Mouse (Mus musculus) spleen, postnatal 14 days (tissue): ENCODE results near the gene Pcyt1a.
A peak's percentile ranks its signal among the peaks of the same experiment; 100 is the strongest.

Experiments used
- DNase-seq, 2 experiments: peaks; one replicate each; pipeline ENCODE4 v3.0.0; 2021 to 2022; ENCODE audit warnings: low spot score in 2 of 2

The Pcyt1a gene

DNA sequence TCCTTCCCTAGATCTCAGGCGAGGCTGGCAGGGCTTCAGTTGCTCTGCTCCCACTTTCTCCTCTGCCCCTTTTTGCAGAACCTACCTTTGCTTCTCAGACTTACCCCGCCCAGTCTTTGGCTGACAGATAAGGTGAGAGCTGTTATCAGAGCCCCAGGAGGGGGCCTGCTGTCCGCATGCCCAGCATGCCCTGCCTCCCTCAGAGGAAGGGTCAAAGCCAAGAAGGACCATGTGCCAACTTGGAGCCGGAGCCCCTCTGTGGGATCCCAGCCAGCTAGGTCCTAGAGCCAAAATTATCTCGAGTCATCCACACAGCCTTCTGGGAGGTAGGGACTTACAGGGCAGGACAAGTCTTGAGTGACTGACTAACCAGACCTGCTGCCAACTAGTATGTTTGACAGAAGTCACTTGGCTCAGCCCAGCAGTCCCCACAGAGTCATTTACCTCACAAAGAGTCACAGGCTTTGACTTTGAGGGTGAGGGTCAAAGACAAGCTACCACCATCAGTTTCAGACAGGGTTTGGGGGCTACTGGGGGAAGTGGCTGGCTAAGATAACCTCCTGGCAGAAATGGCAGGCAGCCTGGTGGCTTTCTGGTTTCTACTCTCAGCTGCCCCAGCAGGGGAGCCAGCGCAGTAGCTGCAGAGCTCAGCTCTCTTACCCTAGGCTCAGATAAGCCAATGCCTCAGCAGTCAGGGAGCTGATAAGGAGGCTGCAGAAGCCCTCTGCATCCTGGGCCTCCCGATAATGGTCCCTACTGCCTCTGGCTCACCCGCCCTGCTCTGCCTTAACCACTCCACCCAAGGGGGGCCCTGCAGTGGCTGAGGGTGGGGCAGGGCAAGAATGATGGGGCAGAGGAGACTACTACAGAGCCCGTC lies 78.6 kb downstream of the Pcyt1a start:
- DNase-seq = peak; percentile 77 to 78

DNA sequence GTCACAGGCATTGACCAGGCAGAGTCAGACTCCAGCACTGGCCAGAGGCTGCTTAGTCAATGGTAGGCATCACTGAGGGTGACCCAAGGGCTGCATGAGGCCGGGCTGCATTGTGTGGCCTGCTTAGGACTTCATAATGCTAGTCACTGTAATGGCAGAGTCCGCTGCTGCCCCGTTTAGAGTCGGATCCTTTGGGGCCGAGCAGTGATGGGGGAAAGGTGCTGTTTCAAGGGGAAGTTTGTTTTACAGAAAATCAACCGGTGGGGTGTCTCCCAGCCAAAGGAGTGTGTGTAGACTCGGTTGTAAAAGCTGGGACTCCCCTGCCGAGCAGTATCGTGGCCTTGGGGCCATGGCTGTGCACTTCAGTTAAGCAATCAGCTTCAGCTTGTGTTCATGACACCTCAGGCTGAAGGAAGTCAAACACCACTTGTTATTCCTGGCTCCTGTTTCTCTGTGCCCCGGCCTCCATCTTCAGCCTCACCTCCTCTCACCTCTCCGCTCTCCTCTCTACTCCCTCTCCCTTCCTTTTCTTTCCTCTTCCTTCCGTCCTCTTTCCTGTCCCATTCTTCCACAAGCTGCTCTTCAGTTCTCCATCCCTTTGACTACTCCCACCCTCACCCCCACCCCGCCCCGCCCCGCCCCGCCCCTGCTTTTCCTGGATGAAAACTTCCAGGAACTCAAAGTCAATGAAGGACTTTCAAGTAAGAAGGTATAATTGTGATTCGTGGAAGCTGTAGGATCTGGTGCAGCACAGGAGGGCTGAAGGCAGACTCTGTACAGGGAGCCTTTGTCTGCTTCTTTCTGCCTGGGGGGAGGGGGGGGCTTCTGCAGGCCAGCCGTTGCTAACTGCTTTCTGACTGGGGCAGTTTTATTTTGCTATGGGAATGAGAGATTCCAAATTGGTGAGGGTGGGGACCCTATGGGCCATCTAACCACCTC lies 79.9 kb downstream of the Pcyt1a start:
- DNase-seq = no peak

DNA sequence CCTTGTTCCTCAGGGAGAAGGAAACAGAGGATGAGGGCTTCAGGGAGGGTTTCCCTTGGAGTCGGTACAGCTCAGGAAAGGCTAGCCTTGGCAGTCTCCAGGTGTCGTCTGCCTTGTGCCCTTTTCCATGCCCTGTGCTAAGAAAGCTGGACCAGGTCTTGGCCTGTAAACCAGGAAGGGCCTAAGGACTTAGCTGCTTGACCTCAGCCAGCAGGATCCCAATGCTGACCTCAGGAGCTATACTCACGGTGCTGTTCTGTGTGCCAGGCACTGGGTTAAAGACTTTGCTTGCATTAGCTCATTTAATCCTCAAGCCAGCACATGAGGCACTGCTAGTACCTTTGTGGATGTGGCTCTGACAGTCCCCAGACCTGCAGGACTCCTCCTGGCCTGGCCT lies 80.6 kb downstream of the Pcyt1a start:
- DNase-seq = no peak

DNA sequence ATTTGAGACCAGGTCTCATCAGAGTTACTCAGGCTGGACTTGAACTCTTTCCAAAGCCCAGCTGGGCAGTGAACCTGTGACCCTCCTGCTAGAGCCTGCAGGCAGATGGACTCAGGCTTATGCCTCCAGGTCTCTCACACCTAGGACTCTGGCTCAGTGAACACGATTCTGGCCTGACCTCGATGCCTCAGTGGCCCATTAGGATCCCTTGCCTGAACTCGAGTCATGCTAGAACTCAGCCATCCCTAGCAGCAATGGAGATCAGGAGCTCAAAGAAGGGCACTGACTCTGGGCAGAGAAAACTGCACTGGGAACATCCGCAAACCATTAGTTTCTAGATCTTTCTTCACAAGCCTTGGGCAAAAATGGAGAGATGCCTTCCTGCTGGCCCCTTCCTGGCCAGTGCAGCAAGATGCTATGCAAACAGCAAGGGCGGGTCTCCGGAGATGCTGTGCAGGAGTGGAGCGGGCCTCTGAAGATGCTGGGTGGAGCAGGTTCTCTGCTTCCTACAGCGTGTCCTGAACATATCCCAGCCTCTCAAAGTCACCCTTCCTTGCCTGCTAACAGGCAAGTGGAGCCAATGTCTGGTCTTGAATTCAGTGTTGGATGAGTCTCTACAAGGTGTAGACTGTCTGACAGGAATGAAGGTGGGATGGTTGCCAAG lies 81.2 kb downstream of the Pcyt1a start:
- no peak for DNase-seq

DNA sequence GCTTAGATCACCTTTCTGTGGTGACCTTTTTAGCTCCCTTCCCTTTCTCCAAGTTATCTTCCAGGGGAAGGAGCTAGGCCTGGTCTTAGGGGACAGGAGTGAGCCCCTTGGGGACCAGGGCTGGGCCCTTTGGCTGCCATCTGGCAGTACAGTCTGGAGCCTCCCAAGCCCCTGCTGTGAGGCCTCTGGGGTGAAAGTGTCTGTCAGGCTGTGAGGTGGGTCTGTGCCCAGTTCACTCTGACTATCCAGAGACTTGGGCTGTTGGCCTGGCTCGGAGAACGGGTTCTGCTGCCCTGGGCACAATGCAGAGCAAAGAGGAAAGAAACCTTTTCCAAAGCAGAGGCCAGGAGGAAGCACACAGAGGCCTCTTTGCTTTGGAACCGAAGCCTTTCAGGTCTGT lies 82.2 kb downstream of the Pcyt1a start:
- no peak for DNase-seq

DNA sequence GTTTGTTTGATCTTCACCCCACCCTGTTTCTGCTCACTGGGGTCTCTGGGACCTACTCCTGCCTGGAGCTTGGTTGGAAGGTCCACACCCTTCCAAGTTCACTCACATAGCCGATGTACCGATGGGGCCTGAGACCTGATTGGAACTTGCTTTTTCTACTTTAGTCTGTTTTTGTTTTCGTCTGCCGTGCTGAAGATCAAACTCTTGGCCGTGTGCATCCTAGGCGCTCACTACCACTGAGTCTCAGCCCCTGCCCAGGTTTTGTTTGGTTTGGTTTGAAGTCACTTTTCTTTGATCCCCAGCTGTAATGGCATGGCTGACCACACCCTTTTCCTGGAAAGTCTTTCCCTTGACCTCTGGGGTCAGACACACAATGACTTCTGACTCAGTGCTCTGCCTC lies 82.7 kb downstream of the Pcyt1a start:
- DNase-seq = no peak

DNA sequence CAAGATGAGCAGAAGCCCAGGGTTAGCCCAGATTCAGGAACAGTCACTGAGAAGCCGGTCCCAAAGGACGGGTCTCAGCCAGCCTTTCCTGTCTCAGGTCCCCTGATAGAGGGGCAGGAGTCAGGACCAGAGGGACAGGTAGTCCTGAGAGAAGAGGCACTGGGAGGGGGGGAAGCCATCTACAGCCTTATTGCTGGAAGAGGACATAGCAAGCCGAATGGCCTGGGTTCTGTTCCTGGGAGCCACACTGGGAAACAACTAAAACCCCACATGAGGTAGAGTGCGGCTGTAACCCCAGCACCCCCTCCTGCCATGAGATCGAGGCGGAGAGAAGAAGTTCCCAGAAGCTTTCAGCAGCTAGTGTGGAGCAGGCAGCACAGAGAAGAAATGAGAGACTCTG lies 83.2 kb downstream of the Pcyt1a start:
- DNase-seq = no peak

DNA sequence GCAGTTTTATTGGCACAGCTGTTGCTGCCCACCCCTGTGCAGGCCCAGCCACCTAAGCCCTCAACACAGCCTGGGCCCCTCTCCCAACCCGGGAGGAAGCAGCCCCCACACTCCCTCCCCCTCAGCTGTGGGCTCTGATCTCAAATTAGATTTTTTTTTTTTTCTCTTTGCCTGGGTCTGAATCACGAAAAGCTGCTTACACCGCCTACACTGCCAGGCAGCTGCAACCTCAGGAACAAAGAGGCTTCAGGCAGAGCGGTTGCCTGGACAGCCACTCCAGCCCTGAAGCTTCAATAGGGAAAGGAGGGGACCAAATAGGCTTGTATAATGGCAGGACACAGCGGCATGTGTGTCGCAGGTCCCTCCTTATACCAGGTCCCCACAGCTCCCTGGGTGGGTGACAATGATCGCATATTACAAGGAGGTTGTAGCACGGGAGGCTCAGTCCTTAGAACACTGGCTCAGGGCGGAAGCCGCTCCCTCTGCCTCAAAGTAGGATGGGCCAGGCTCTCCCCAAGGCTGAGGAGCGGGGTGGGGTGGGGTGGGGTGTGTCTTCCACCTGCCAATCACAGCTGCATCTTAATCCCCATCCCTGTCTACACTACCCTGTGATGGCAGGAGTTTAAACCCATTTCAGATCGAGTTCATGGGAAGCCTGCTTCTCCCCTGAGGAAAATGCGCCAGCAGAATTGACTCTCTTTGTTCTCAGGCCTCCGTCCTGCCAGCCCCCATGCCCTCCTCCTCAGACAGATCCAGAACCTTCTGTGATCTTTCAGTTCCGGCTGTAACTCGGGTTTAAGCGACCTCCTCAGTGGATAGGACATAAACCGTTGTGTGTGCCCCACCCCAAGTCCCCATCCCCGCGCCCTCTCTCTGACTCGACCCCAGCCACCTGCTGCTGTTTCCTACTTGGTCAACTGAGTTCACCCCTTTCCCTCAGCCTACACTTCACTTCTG lies 85.6 kb downstream of the Pcyt1a start:
- peak in 1 of 2 experiments; percentile 25 for DNase-seq

DNA sequence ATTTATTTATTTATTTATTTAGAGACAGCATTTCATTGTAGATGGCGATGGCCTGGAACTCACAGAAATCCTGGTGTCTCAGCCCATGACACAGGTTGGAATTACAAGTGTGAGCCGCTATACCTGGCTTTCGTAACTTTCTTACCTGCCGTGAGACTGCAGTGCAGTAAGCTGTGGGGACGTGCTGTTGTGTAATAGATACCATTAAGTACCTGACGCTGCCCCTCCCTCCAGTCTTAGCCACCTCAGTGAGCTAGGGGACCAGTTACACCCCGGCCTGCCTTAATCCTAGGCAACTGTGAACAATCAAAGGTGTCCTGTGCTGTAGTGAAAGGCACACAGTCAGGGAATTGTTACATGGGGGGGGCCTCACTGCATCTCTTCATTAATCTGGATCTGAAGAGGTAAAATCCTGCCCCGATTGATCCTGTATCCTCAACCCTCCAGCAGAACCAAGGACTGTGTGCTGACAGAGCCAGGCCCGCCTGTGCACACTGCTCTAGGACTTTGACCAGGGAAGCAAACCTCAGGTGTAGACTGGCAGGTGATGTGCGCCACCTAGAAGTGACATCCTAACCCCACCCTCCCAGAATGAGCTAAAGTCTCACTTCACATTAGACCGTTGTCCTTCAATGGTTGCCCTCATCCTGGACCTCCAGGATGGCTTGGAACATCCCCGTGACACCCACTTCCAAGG lies 87.2 kb downstream of the Pcyt1a start:
- DNase-seq = no peak

DNA sequence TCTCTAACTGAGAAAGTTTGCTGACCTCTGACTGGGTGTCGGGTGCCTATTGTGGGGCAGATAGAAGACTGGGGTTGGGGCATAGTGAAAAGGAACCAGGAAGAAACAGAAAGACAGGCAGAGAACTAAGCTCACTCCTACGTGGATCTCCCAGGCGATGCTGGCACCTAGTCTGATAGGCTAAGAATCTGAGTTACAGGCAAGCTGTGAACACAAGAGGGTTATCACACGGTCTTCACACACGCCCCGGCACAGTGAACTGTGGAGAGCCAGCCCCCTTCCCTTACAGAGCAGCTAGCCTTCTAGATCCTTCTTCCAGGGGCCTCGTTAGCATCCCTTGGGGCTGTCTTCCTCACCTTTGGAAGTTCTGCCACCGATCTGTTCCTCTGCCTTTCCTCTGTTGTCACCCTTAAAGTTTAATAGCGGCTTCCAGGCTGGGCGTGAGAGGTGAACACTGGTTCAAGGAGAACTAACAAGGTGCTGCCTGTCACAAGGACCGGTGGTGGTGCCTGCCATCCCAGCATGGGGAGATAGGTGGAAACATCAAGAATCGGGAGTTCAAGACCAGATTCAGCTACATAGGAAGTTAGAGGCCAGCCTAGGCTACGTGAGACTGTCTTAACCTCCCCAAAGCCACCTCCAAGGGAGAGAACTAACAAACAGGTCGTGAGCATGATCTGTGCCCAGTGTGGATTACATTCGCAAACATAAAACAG lies 89.1 kb downstream of the Pcyt1a start:
- DNase-seq = no peak

DNA sequence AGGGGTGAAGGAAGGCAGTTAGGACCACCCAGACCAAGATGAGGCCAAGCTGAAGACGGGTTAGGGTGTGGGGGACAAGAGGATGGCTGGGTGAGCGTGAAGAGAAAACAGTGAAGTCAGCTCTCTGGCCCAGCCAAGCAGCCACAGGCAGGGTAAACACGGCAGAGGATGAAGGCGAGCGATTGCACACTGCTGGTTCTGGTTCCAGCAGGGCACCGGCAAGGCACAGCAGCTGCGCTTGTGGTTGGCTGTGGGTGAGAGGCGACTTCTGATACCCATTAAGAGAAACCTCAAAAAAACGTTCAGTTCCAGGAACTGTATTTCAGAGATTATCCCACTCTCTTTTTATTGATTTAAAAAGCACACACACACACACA lies 89.6 kb downstream of the Pcyt1a start:
- DNase-seq = peak; percentile 41 to 60

DNA sequence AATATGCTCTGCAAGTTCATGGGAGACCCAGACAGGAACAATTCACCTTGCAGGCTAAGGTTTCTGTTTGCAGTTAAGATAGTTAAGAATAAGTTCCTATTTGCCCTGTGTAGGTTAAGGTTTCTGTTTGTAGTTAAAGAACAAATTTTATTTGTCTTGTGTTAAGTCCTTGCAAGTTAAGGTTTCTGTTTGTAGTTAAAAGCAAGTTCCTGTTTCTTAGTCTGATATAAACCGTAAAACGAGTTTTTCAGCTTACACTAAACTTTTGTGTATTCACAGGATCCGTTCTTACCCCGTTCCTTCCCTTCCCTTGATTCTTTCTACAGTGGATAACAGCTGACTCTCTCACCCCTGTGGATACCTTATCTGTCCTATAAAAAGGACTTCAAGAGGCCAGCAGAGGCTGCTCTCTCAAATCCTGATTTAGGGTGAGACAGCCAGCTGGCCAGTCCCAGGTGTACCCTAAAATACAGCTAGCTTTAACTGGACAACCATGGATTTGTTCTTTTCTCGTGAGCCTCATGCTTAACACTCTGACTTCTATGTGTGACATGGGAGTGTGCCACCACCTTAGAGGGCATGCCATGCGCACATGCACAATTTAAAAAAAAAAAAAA lies 92.0 kb downstream of the Pcyt1a start:
- DNase-seq = no peak

DNA sequence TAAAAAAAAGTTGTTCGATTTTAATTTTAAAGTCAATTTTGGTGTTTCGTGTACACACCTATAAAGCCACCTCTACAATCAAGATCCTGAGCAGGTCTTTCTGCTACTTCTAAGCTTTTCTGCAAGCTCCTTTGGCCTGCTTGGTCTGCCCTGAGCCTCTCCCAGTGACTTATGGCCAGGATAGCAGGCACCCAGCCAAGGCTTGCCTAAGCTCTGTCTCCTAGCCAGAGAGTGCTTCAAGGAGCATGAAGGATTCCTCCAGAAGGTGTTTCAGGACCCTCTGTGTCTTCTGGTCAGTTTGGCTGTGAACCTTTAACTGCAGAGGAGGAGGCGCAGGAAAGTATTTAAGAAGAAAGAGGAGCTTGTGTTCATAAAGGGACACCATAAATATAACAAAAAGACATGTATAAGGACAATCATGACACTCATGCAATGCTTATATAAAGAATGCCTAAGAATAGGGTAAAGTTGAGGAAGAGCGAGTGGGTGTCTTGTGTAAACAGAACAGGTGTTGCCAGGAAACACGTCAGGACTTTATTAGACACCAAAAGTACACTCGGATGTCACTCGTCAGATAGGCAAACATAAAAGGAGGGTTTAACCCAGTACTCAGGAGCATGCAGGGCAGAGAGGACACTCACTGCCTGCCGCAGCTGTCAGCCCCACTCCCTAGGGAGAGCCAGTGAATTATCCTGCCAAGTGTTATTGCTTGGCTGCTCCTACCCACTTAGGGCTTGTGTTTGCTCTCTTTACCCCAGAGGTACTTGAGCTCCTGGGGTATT lies 92.9 kb downstream of the Pcyt1a start:
- no peak for DNase-seq

DNA sequence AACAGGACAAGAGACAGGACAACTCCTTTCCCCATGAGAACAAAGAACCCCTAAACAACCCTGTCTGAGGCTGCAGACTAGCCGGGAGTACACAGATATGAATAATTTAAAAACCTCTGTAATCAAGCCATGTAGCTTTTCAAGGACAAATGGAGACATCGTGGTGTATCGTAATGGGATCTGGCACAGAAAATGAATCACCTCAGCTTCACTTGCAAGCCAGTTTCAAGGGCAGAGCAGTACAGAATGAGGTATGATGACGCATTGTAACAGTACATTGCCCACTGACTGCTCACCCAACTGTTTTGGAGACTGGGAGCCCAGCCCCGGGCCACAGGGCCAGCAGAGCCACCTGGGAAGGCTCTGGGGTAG lies 93.5 kb downstream of the Pcyt1a start:
- no peak for DNase-seq
